Mouse (Mus musculus) ES-Bruce4 (cell line): ENCODE measurements at regions not wholly inside any gene's neighbourhood (a gene's known extent, or its start where the extent isn't known, plus 50 kb on each side); places are given as distances from the start of the nearest gene placed in this dataset.

Experiments used
- EP300 ChIP-seq: IDR thresholded peaks from 2 replicates; pipeline ENCODE4 v1.6.1; 2011; ENCODE audit warnings: low read depth, low read length; ENCODE audit not compliant: insufficient read depth
- POLR2A ChIP-seq: IDR thresholded peaks from one replicate; pipeline ENCODE4 v1.8.1; 2011; ENCODE audit warnings: low read length; ENCODE audit not compliant: insufficient read depth

DNA sequence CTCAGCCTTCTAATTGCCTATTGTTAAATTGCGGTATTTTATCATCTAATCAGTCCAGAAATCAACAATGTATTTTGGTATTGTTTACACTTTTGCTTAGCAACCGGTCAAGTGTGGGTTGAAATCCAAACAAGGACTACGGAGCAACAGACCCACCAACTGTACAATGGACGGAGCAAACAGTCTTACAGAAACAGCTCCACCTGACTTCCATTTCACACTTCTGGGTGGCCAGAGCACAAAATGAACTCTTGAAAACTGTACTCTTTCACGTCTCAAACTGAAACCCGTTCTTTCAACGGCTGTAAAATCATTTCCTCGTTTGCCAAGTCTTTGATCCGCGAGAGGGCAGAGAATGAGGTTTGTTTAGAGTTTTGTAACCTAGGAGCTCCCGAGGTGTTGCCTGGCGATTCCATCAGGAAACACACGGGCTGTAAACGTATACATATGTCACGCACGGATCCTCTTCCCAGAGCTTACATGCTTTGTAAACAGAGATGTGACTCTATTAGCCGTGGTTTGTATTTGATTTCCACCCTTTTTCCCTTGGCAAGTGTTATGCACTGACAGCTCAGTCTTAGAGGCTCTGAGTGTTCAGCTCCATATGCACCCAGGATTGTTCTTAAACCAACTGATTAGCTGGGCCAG lies 258.3 kb downstream of the Etnk1 start:
- TF ChIP-seq POLR2A (no peak), EP300 (no peak)
